Mouse (Mus musculus) heart, embryonic 11.5 days (tissue): Measurements from ENCODE around the gene Rps19bp1. TPM values are rescaled to one million over a fixed set of nuclear protein-coding genes. Genes with fewer than 3 reads are reported as not detected.

ENCODE experiments used
- ATAC-seq: fragments of 200-750 bp; cut with Nextera tagmentation; replicated peaks from 2 replicates; pipeline ENCODE4 v1.8.0; 2017; ENCODE audit warnings: moderate library complexity; ENCODE audit not compliant: insufficient number of reproducible peaks, low FRiP score, low TSS enrichment
- H3K27ac ChIP-seq: fragments of 300-500 bp; sonication (generic); 2 replicates; pipeline ENCODE4 v1.5.1; 2014; ENCODE audit warnings: mild to moderate bottlenecking, low read depth, low read length
- H3K27me3 ChIP-seq: fragments of 300-500 bp; sonication (generic); 2 replicates; pipeline ENCODE4 v1.6.1; 2014; ENCODE audit warnings: mild to moderate bottlenecking, low read length, mixed read lengths; ENCODE audit not compliant: control insufficient read depth, insufficient read depth
- H3K36me3 ChIP-seq: fragments of 300-500 bp; sonication (generic); 2 replicates; pipeline ENCODE4 v1.6.1; 2014; ENCODE audit warnings: mild to moderate bottlenecking, low read length, moderate library complexity, mixed read lengths; ENCODE audit not compliant: control insufficient read depth, insufficient read depth
- H3K4me1 ChIP-seq: fragments of 300-500 bp; sonication (generic); 2 replicates; pipeline ENCODE4 v1.6.1; 2014; ENCODE audit warnings: low read length; ENCODE audit not compliant: control insufficient read depth, insufficient read depth
- H3K4me2 ChIP-seq: fragments of 300-500 bp; sonication (generic); 2 replicates; pipeline ENCODE4 v1.6.1; 2014; ENCODE audit warnings: mild to moderate bottlenecking, moderate library complexity
- H3K4me3 ChIP-seq: fragments of 300-500 bp; sonication (generic); 2 replicates; pipeline ENCODE4 v1.5.1; 2014; ENCODE audit warnings: low read depth, low read length
- H3K9ac ChIP-seq: fragments of 300-500 bp; sonication (generic); 2 replicates; pipeline ENCODE4 v1.6.1; 2014; ENCODE audit warnings: mild to moderate bottlenecking, low read depth, low read length, moderate library complexity
- H3K9me3 ChIP-seq: fragments of 300-500 bp; sonication (generic); replicated peaks from 2 replicates; pipeline ENCODE4 v1.6.1; 2016; ENCODE audit warnings: low read length; ENCODE audit not compliant: control insufficient read depth
- WGBS: fragments of 180-500 bp; shearing (Covaris S2); extraction: QIAGEN DNeasy Blood & Tissue Kit; methylation state at CpG from one replicate; pipeline ENCODE4 v1.1.7; 2014; ENCODE audit not compliant: insufficient replicate concordance; 5-methylcytosine and 5-hydroxymethylcytosine counted together
- polyA plus RNA-seq: library from polyadenylated mRNA; unstranded; fragments of >200 nt; fragmentation: Nextera tagmentation; extraction: Ambion mirVana; gene quantifications from 2 replicates; pipeline ENCODE4 v1.2.1, GENCODE M21; 2014

Gene Rps19bp1
- 48.1 and 53.8 TPM in 2 replicates for polyA plus RNA-seq

GRCm38 (mm10) chr15:80263610-80264575 is at the start of gene Rps19bp1:
Gene Rps19bp1 (minus strand): TSS chr15:80264315.
- Histone ChIP-seq H3K4me3 (peak within 1 kb of the TSS; percentile 96), H3K4me2 (peak within 1 kb of the TSS; percentile 90), H3K9me3 (no peaks in the 10 kb centered on the region), H3K36me3 (no peaks in the 10 kb centered on the region), H3K4me1 (peaks cover 9% of the 10 kb centered on the region), H3K27me3 (no peaks in the 10 kb centered on the region), H3K9ac (peak within 1 kb of the TSS; percentile 87), H3K27ac (peak within 1 kb of the TSS; percentile 63)
- ATAC-seq = peak; percentile 80
- 1% methylated on average over 64 of the region's 66 CpGs for WGBS

GRCm38 (mm10) chr15:80306146-80306545 is 42.0 kb upstream of the Rps19bp1 start:
- Histone ChIP-seq H3K9me3 (no peaks in the 10 kb centered on the region), H3K9ac (no peak overlapping the region), H3K27ac (no peak overlapping the region), H3K27me3 (peaks cover 10% of the 10 kb centered on the region), H3K4me3 (no peak overlapping the region), H3K36me3 (no peaks in the 10 kb centered on the region), H3K4me2 (no peak overlapping the region), H3K4me1 (no peaks in the 10 kb centered on the region; the same call in 1 of the 2 replicates)
- no peak for ATAC-seq
- WGBS = 34% methylated on average over 8 of the region's 8 CpGs

- Histone ChIP-seq H3K27ac (no peak overlapping the region), H3K9me3 (no peaks in the 10 kb centered on the region), H3K4me3 (no peak overlapping the region), H3K4me2 (no peak overlapping the region), H3K9ac (no peak overlapping the region), H3K27me3 (peaks cover 12% of the 10 kb centered on the region), H3K36me3 (no peaks in the 10 kb centered on the region), H3K4me1 (no peaks in the 10 kb centered on the region; the same call in 1 of the 2 replicates)
- no peak for ATAC-seq
- WGBS = 86% methylated on average over 12 of the region's 12 CpGs
These were observed 40.1 kb upstream of the Rps19bp1 start for GRCm38 (mm10) chr15:80304188-80304587.

- Histone ChIP-seq H3K27me3 (peaks cover 12% of the 10 kb centered on the region), H3K27ac (no peak overlapping the region), H3K4me2 (no peak overlapping the region), H3K9ac (no peak overlapping the region), H3K36me3 (no peaks in the 10 kb centered on the region), H3K4me1 (no peaks in the 10 kb centered on the region; the same call in 1 of the 2 replicates), H3K9me3 (no peaks in the 10 kb centered on the region), H3K4me3 (no peak overlapping the region)
- WGBS = 68% methylated on average over 14 of the region's 14 CpGs
- ATAC-seq = no peak
These were observed 39.7 kb upstream of the Rps19bp1 start for GRCm38 (mm10) chr15:80303779-80304178.

- WGBS = 92% methylated on average over 1 of the region's 1 CpGs
- no peak overlapping the region for H3K4me3 ChIP-seq
- no peak overlapping the region for H3K9ac ChIP-seq
- no peak overlapping the region for H3K4me2 ChIP-seq
- no peak for ATAC-seq
- H3K9me3 ChIP-seq = 0 out of 2 replicates have a peak, but pooled peaks cover 2% of the 10 kb centered on the region
- peaks cover 13% of the 10 kb centered on the region; the same call in 1 of the 2 replicates for H3K27me3 ChIP-seq
- H3K36me3 ChIP-seq = no peaks in the 10 kb centered on the region
- H3K4me1 ChIP-seq = no peaks in the 10 kb centered on the region
- no peak overlapping the region for H3K27ac ChIP-seq
These were observed 33.0 kb upstream of the Rps19bp1 start for GRCm38 (mm10) chr15:80297146-80297545.

DNA sequence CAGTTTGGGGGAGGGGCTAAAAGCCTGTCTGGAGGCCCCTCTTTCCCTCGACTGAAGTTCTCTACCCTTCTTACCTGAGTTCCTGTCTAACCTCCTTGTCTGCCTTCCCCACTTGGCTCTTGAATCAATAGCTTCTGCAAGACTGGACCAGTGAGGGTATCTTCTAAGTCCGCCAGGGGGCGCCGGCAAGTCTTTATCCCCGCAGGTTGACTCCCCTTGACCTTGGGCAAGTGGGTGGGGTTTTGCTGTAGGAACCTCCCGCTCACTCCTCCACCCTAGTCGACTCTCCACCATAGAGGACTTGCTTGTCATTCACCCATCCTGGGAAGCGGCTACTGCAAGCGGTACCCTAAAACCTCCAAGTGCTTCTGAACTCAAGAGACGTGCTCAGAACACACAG is 25.3 kb upstream of the Rps19bp1 start:
- WGBS = 2% methylated on average over 10 of the region's 10 CpGs
- Histone ChIP-seq H3K4me3 (no peak overlapping the region), H3K4me1 (0 out of 2 replicates have a peak, but pooled peaks cover 3% of the 10 kb centered on the region), H3K4me2 (no peak overlapping the region), H3K27me3 (peaks cover 74% of the 10 kb centered on the region), H3K9me3 (no peaks in the 10 kb centered on the region), H3K27ac (no peak overlapping the region), H3K36me3 (no peaks in the 10 kb centered on the region), H3K9ac (no peak overlapping the region)
- no peak for ATAC-seq

- H3K27me3 ChIP-seq = peaks cover 78% of the 10 kb centered on the region
- H3K4me1 ChIP-seq = 0 out of 2 replicates have a peak, but pooled peaks cover 3% of the 10 kb centered on the region
- no peak for ATAC-seq
- no peak overlapping the region for H3K9ac ChIP-seq
- H3K4me3 ChIP-seq = peak overlapping the region; percentile 44
- no peaks in the 10 kb centered on the region for H3K9me3 ChIP-seq
- H3K4me2 ChIP-seq = peak overlapping the region; percentile 86
- WGBS = 3% methylated on average over 23 of the region's 23 CpGs
- no peaks in the 10 kb centered on the region for H3K36me3 ChIP-seq
- H3K27ac ChIP-seq = no peak overlapping the region
These were observed 23.9 kb upstream of the Rps19bp1 start for GRCm38 (mm10) chr15:80288036-80288435.

DNA sequence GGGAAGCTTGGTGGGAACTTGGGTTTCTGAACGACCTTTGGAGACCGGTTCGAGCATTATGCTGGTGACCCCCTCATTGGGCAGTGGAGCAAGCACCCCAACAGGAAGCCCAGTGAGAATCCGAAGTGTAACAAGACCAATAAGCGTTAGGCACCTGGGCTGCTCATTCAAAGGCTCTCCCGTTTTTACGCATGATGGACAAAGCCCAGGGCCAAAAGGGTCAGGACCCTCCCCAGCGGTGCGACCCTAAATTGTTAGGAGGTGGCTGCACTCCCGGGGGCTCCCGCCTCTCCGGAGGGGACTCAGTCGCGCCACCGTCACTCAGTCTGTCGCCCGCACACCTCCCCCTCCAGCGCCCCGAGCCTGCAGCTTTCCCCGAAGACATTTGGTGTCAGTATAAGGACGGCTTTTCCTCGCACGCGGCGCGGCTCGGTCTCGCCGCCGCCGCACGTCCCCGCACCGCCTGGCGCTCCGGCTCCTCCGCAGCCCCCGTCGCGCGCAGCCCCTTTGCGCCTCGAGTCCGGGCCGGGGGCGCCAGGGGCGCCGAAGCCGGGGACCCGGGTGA is 22.8 kb upstream of the Rps19bp1 start, which contains the start of gene Cacna1i:
Cacna1i (plus strand) TSS at position 388 of the 565 bp plus-strand sequence.
- no peak within 1 kb of the TSS; the same call in 1 of the 2 replicates for H3K9ac ChIP-seq
- H3K4me1 ChIP-seq = 0 out of 2 replicates have a peak, but pooled peaks cover 3% of the 10 kb centered on the region
- H3K27ac ChIP-seq = no peak within 1 kb of the TSS
- no peaks in the 10 kb centered on the region for H3K9me3 ChIP-seq
- peak within 1 kb of the TSS; percentile 86 for H3K4me2 ChIP-seq
- peak within 1 kb of the TSS; percentile 44 for H3K4me3 ChIP-seq
- peaks cover 75% of the 10 kb centered on the region for H3K27me3 ChIP-seq
- no peaks in the 10 kb centered on the region for H3K36me3 ChIP-seq
- WGBS = 1% methylated on average over 49 of the region's 50 CpGs
- no peak for ATAC-seq
